Mouse (Mus musculus) ES-Bruce4 (cell line): ENCODE measurements around the gene Acad8. TPM values are rescaled to one million over a fixed set of nuclear protein-coding genes. Genes with fewer than 3 reads are reported as not detected.
A peak's percentile ranks its signal among the peaks of the same experiment; 100 is the strongest.

ENCODE experiments used
- H3K27ac ChIP-seq: 2 replicates; pipeline ENCODE4 v1.5.1; 2012; ENCODE audit warnings: low read length, inconsistent platforms; ENCODE audit not compliant: insufficient read depth
- H3K27me3 ChIP-seq: 2 replicates; pipeline ENCODE4 v1.6.1; 2012; ENCODE audit warnings: mild to moderate bottlenecking, low read length, inconsistent platforms; ENCODE audit not compliant: control insufficient read depth, poor library complexity, insufficient read depth, severe bottlenecking
- H3K36me3 ChIP-seq: 2 replicates; pipeline ENCODE4 v1.6.1; 2012; ENCODE audit warnings: inconsistent platforms, mild to moderate bottlenecking, low read length, moderate library complexity; ENCODE audit not compliant: control insufficient read depth, poor library complexity, insufficient read depth, severe bottlenecking
- H3K4me1 ChIP-seq: one replicate; pipeline ENCODE4 v1.8.1; 2011; ENCODE audit warnings: low read length; ENCODE audit not compliant: control insufficient read depth, insufficient read depth
- H3K4me3 ChIP-seq: 2 replicates; pipeline ENCODE4 v1.5.1; 2011; ENCODE audit warnings: low read depth, mild to moderate bottlenecking, low read length
- H3K9ac ChIP-seq: 2 replicates; pipeline ENCODE4 v1.6.1; 2012; ENCODE audit warnings: low read depth, mild to moderate bottlenecking, inconsistent platforms; ENCODE audit not compliant: poor library complexity, severe bottlenecking
- H3K9me3 ChIP-seq: replicated peaks from 2 replicates; pipeline ENCODE4 v1.6.1; 2012; ENCODE audit warnings: mild to moderate bottlenecking, low read length, inconsistent platforms; ENCODE audit not compliant: control insufficient read depth, poor library complexity, insufficient read depth, severe bottlenecking
- CTCF ChIP-seq: IDR thresholded peaks from one replicate; pipeline ENCODE4 v1.8.1; 2011; ENCODE audit warnings: low read depth, low read length
- EP300 ChIP-seq: IDR thresholded peaks from 2 replicates; pipeline ENCODE4 v1.6.1; 2011; ENCODE audit warnings: low read depth, low read length; ENCODE audit not compliant: insufficient read depth
- POLR2A ChIP-seq: IDR thresholded peaks from one replicate; pipeline ENCODE4 v1.8.1; 2011; ENCODE audit warnings: low read length; ENCODE audit not compliant: insufficient read depth
- polyA plus RNA-seq: library from polyadenylated mRNA; stranded (reverse); fragments of >200 nt; gene quantifications from 2 replicates; pipeline ENCODE4 v1.2.4, GENCODE M21; 2011; ENCODE audit warnings: low read depth; ENCODE audit not compliant: missing spikeins, insufficient read depth, insufficient read length

Acad8 gene
- polyA plus RNA-seq = 32.7 and 35.5 TPM in 2 replicates

GRCm38 (mm10) chr9:26999461-27000395 lies at the start of gene Acad8, which contains the start of gene Thyn1:
Gene Acad8, minus strand, starts transcription at chr9:26999566.
Gene Thyn1, plus strand, starts transcription at chr9:26999710.
- Histone ChIP-seq H3K9ac (peak within 1 kb of the TSS; percentile 96), H3K36me3 (peaks cover 30% of the 10 kb centered on the region), H3K27ac (peak within 1 kb of the TSS; percentile 62), H3K27me3 (no peaks in the 10 kb centered on the region), H3K4me3 (peak within 1 kb of the TSS; percentile 99), H3K4me1 (peaks cover 3% of the 10 kb centered on the region), H3K9me3 (no peaks in the 10 kb centered on the region)
- peak; percentile 47 for TF ChIP-seq POLR2A
- no peak for TF ChIP-seq EP300

- no peaks in the 10 kb centered on the region for H3K9me3 ChIP-seq
- H3K27me3 ChIP-seq = no peaks in the 10 kb centered on the region
- no peak overlapping the region for H3K27ac ChIP-seq
- H3K4me1 ChIP-seq = no peaks in the 10 kb centered on the region
- H3K36me3 ChIP-seq = peaks cover 59% of the 10 kb centered on the region
- TF ChIP-seq CTCF (no peak), POLR2A (no peak), EP300 (no peak)
- H3K4me3 ChIP-seq = no peak overlapping the region
- no peak overlapping the region for H3K9ac ChIP-seq
These were observed 44.5 kb upstream of the Acad8 start for GRCm38 (mm10) chr9:27043892-27044291.

- H3K4me3 ChIP-seq = peak overlapping the region; percentile 96
- no peaks in the 10 kb centered on the region for H3K4me1 ChIP-seq
- TF ChIP-seq EP300 (no peak), CTCF (no peak), POLR2A (no peak)
- H3K36me3 ChIP-seq = no peaks in the 10 kb centered on the region
- no peaks in the 10 kb centered on the region for H3K27me3 ChIP-seq
- peak overlapping the region; percentile 54 for H3K9ac ChIP-seq
- H3K9me3 ChIP-seq = no peaks in the 10 kb centered on the region
- H3K27ac ChIP-seq = no peak overlapping the region
These were observed 31.4 kb upstream of the Acad8 start for GRCm38 (mm10) chr9:27030763-27031100.

- H3K27me3 ChIP-seq = no peaks in the 10 kb centered on the region
- no peaks in the 10 kb centered on the region for H3K4me1 ChIP-seq
- TF ChIP-seq CTCF (no peak), EP300 (no peak), POLR2A (peak; percentile 74)
- 0 out of 2 replicates have a peak within 1 kb of the TSS, but pooled peaks have one; percentile 10 for H3K27ac ChIP-seq
- H3K36me3 ChIP-seq = no peaks in the 10 kb centered on the region
- H3K4me3 ChIP-seq = peak within 1 kb of the TSS; percentile 96
- peak within 1 kb of the TSS; percentile 54 for H3K9ac ChIP-seq
- H3K9me3 ChIP-seq = no peaks in the 10 kb centered on the region
These were observed 30.7 kb upstream of the Acad8 start, which contains the start of the genes Vps26b and Ncapd3 for GRCm38 (mm10) chr9:27029828-27030762. Gene Vps26b, minus strand, starts transcription at chr9:27030065. Gene Ncapd3, plus strand, starts transcription at chr9:27030175.

- Histone ChIP-seq H3K4me3 (peak overlapping the region; percentile 81), H3K9me3 (no peaks in the 10 kb centered on the region), H3K9ac (peak overlapping the region; percentile 54), H3K27me3 (no peaks in the 10 kb centered on the region), H3K4me1 (no peaks in the 10 kb centered on the region), H3K36me3 (no peaks in the 10 kb centered on the region), H3K27ac (no peak overlapping the region)
- TF ChIP-seq EP300 (no peak), CTCF (peak; percentile 52), POLR2A (no peak)
These were observed 29.9 kb upstream of the Acad8 start for GRCm38 (mm10) chr9:27029022-27029827.
